Mouse (Mus musculus): ENCODE data around the gene Mvd. TPM values are rescaled to one million over a fixed set of nuclear protein-coding genes. Genes with fewer than 3 reads are reported as not detected.

Mvd gene
- polyA plus RNA-seq, 1 experiment: 60.4 TPM

- TF ChIP-seq CTCF (IDR thresholded peaks at IDR 0.05; ENCODE audit: low read depth, low read length): no peak
- TF ChIP-seq POLR2A (IDR thresholded peaks at IDR 0.05; ENCODE audit: insufficient read depth, low read length): no peak
- TF ChIP-seq EP300 (IDR thresholded peaks at IDR 0.05; ENCODE audit: insufficient read depth, low read depth, low read length): no peak
- Histone ChIP-seq H3K4me3 (ENCODE audit: low read depth, low read length) (no peak overlapping the region), H3K27me3 (ENCODE audit: control insufficient read depth, insufficient read depth, low read length, poor library complexity, severe bottlenecking) (no peaks in the 10 kb centered on the region), H3K27ac (ENCODE audit: insufficient read depth, low read length) (no peak overlapping the region), H3K36me3 (ENCODE audit: control insufficient read depth, insufficient read depth, low read length, poor library complexity, severe bottlenecking) (no peaks in the 10 kb centered on the region), H3K4me1 (ENCODE audit: control insufficient read depth, insufficient read depth, low read length) (no peaks in the 10 kb centered on the region), H3K9ac (ENCODE audit: low read depth, poor library complexity, severe bottlenecking) (no peak overlapping the region), H3K9me3 (replicated peaks; ENCODE audit: control insufficient read depth, insufficient read depth, low read length, poor library complexity, severe bottlenecking) (no peaks in the 10 kb centered on the region)
Measured at GRCm38 (mm10) chr8:122445203-122445602, 2.0 kb upstream of the Mvd start.

- TF ChIP-seq POLR2A (IDR thresholded peaks at IDR 0.05; ENCODE audit: insufficient read depth, low read length) (no peak), CTCF (IDR thresholded peaks at IDR 0.05; ENCODE audit: low read depth, low read length) (no peak), EP300 (IDR thresholded peaks at IDR 0.05; ENCODE audit: insufficient read depth, low read depth, low read length) (peak; percentile 67; the same call in 1 of the 2 replicates)
- Histone ChIP-seq H3K4me1 (ENCODE audit: control insufficient read depth, insufficient read depth, low read length) (no peaks in the 10 kb centered on the region), H3K9me3 (replicated peaks; ENCODE audit: control insufficient read depth, insufficient read depth, low read length, poor library complexity, severe bottlenecking) (no peaks in the 10 kb centered on the region)
Measured at GRCm38 (mm10) chr8:122444058-122444748, 981 bp upstream of the Mvd start.

GRCm38 (mm10) chr8:122442781-122443180 lies 441 bp downstream of the Mvd start:
- peak overlapping the region; percentile 85 for H3K4me3 ChIP-seq (ENCODE audit: low read depth, low read length)
- H3K36me3 ChIP-seq (ENCODE audit: control insufficient read depth, insufficient read depth, low read length, poor library complexity, severe bottlenecking): no peaks in the 10 kb centered on the region
- TF ChIP-seq CTCF (IDR thresholded peaks at IDR 0.05; ENCODE audit: low read depth, low read length): no peak
- no peak for TF ChIP-seq EP300 (IDR thresholded peaks at IDR 0.05; ENCODE audit: insufficient read depth, low read depth, low read length)
- no peak for TF ChIP-seq POLR2A (IDR thresholded peaks at IDR 0.05; ENCODE audit: insufficient read depth, low read length)
- H3K27ac ChIP-seq (ENCODE audit: insufficient read depth, low read length): peak overlapping the region; percentile 9; the same call in 1 of the 2 replicates
- peak overlapping the region; percentile 70 for H3K9ac ChIP-seq (ENCODE audit: low read depth, poor library complexity, severe bottlenecking)
- H3K27me3 ChIP-seq (ENCODE audit: control insufficient read depth, insufficient read depth, low read length, poor library complexity, severe bottlenecking): no peaks in the 10 kb centered on the region
- no peaks in the 10 kb centered on the region for H3K4me1 ChIP-seq (ENCODE audit: control insufficient read depth, insufficient read depth, low read length)
- H3K9me3 ChIP-seq (replicated peaks; ENCODE audit: control insufficient read depth, insufficient read depth, low read length, poor library complexity, severe bottlenecking): no peaks in the 10 kb centered on the region

More at GRCm38 (mm10) chr8:122444058-122444748, 981 bp upstream of the Mvd start:
- H3K36me3 ChIP-seq (ENCODE audit: control insufficient read depth, insufficient read depth, low read length, poor library complexity, severe bottlenecking): no peaks in the 10 kb centered on the region
- H3K4me3 ChIP-seq (ENCODE audit: low read depth, low read length): peak overlapping the region; percentile 73
- H3K27ac ChIP-seq (ENCODE audit: insufficient read depth, low read length): peak overlapping the region; percentile 16
- peak overlapping the region; percentile 65 for H3K9ac ChIP-seq (ENCODE audit: low read depth, poor library complexity, severe bottlenecking)
- H3K27me3 ChIP-seq (ENCODE audit: control insufficient read depth, insufficient read depth, low read length, poor library complexity, severe bottlenecking): no peaks in the 10 kb centered on the region

GRCm38 (mm10) chr8:122442356-122442755 lies 866 bp downstream of the Mvd start:
- Histone ChIP-seq H3K9me3 (replicated peaks; ENCODE audit: control insufficient read depth, insufficient read depth, low read length, poor library complexity, severe bottlenecking) (no peaks in the 10 kb centered on the region), H3K27ac (ENCODE audit: insufficient read depth, low read length) (no peak overlapping the region), H3K9ac (ENCODE audit: low read depth, poor library complexity, severe bottlenecking) (peak overlapping the region; percentile 70), H3K4me1 (ENCODE audit: control insufficient read depth, insufficient read depth, low read length) (no peaks in the 10 kb centered on the region), H3K27me3 (ENCODE audit: control insufficient read depth, insufficient read depth, low read length, poor library complexity, severe bottlenecking) (no peaks in the 10 kb centered on the region), H3K4me3 (ENCODE audit: low read depth, low read length) (peak overlapping the region; percentile 85), H3K36me3 (ENCODE audit: control insufficient read depth, insufficient read depth, low read length, poor library complexity, severe bottlenecking) (no peaks in the 10 kb centered on the region)
- TF ChIP-seq EP300 (IDR thresholded peaks at IDR 0.05; ENCODE audit: insufficient read depth, low read depth, low read length) (no peak), POLR2A (IDR thresholded peaks at IDR 0.05; ENCODE audit: insufficient read depth, low read length) (no peak), CTCF (IDR thresholded peaks at IDR 0.05; ENCODE audit: low read depth, low read length) (no peak)

- Histone ChIP-seq H3K36me3 (ENCODE audit: control insufficient read depth, insufficient read depth, low read length, poor library complexity, severe bottlenecking) (peaks cover 4% of the 10 kb centered on the region; the same call in 1 of the 2 replicates), H3K4me1 (ENCODE audit: control insufficient read depth, insufficient read depth, low read length) (no peaks in the 10 kb centered on the region), H3K27ac (ENCODE audit: insufficient read depth, low read length) (no peak overlapping the region), H3K9me3 (replicated peaks; ENCODE audit: control insufficient read depth, insufficient read depth, low read length, poor library complexity, severe bottlenecking) (no peaks in the 10 kb centered on the region), H3K4me3 (ENCODE audit: low read depth, low read length) (no peak overlapping the region), H3K27me3 (ENCODE audit: control insufficient read depth, insufficient read depth, low read length, poor library complexity, severe bottlenecking) (no peaks in the 10 kb centered on the region), H3K9ac (ENCODE audit: low read depth, poor library complexity, severe bottlenecking) (no peak overlapping the region)
- TF ChIP-seq EP300 (IDR thresholded peaks at IDR 0.05; ENCODE audit: insufficient read depth, low read depth, low read length): no peak
Measured at GRCm38 (mm10) chr8:122441326-122441725, 1.9 kb downstream of the Mvd start.

GRCm38 (mm10) chr8:122439336-122439735 lies 3.9 kb downstream of the Mvd start:
- no peak overlapping the region for H3K4me3 ChIP-seq (ENCODE audit: low read depth, low read length)
- no peak overlapping the region for H3K9ac ChIP-seq (ENCODE audit: low read depth, poor library complexity, severe bottlenecking)
- H3K9me3 ChIP-seq (replicated peaks; ENCODE audit: control insufficient read depth, insufficient read depth, low read length, poor library complexity, severe bottlenecking): no peaks in the 10 kb centered on the region
- peaks cover 14% of the 10 kb centered on the region for H3K36me3 ChIP-seq (ENCODE audit: control insufficient read depth, insufficient read depth, low read length, poor library complexity, severe bottlenecking)
- no peaks in the 10 kb centered on the region for H3K27me3 ChIP-seq (ENCODE audit: control insufficient read depth, insufficient read depth, low read length, poor library complexity, severe bottlenecking)
- no peak for TF ChIP-seq EP300 (IDR thresholded peaks at IDR 0.05; ENCODE audit: insufficient read depth, low read depth, low read length)
- H3K4me1 ChIP-seq (ENCODE audit: control insufficient read depth, insufficient read depth, low read length): no peaks in the 10 kb centered on the region
- no peak overlapping the region for H3K27ac ChIP-seq (ENCODE audit: insufficient read depth, low read length)
